Mouse (Mus musculus): ENCODE measurements around the gene Pdf. TPM values are rescaled to one million over a fixed set of nuclear protein-coding genes. Genes with fewer than 3 reads are reported as not detected.
"Not testable (repeated sequence)": the region's sequence is repeated elsewhere in the genome, so short reads cannot be mapped to it uniquely, and the experiment has no call there.

Gene Pdf
- polyA plus RNA-seq, 1 experiment from 2014 or later = 36.9 TPM

DNA sequence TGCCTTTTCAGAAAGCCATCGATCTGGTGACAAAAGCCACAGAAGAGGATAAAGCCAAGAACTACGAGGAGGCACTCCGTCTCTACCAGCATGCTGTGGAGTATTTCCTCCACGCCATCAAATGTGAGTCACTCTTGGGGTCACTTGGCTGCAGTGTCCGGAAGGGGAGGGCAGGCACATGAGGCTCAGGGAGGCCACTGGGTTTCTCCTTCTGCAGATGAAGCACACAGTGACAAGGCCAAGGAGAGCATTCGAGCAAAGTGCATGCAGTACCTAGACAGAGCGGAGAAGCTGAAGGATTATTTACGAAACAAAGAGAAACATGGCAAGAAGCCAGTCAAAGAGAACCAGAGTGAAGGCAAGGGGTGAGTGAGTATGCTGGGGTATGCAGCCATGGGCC, 11.8 kb downstream of the Pdf start:
- in situ Hi-C loops (cut with MboI; ENCODE audit: low pct_unique_long_range_greater_than_20kb) = no loop called here
- DNase-seq (ENCODE audit: low read depth, low spot score) (no peak), ATAC-seq (no peak)
- TF ChIP-seq CTCF (IDR thresholded peaks at IDR 0.05) = no peak
- ChIA-PET CTCF (interaction anchor here (0.7 to 1.6 kb wide), 2 partner anchors 9 to 73 kb away, joined by 3 to 7 read pairs; no protein-coding TSS in a partner anchor), POLR2A (interaction anchor here (2.0 kb wide), 1 partner anchor 12 kb away, joined by 4 read pairs; the partner anchor contains the start of gene Pdf)
- H3K27me3 ChIP-seq = no peaks in the 10 kb centered on the region

DNA sequence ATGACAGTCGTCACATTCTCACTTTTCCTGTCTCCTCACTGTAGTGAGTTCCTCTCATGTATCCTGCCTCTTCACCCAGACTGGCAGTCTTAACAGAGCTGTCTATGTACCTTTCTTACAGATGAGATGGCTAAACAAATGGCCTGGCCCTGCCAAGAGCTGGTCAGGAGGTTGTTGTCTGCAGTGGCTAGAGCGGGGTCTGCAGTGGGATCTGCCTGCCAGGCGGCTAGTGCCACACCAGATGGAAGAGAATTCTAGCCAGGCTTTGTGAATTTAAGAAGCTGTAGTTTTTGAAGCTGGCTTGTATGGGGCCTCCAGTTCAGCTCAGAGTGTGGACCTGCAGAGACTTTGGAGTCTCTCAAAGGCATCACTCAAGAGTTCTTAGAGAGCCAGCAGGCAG, 12.8 kb downstream of the Pdf start:
- POLR2A ChIA-PET = interaction anchor here (1.4 to 2.0 kb wide), 2 partner anchors 10 to 13 kb away, joined by 4 read pairs; partner anchors contain the start of gene Pdf
- no peak for TF ChIP-seq CTCF (IDR thresholded peaks at IDR 0.05)
- ATAC-seq = no peak
- in situ Hi-C loops (cut with MboI; ENCODE audit: low pct_unique_long_range_greater_than_20kb) = no loop called here
- no peak for DNase-seq (ENCODE audit: low read depth, low spot score)
- CTCF ChIA-PET = interaction anchor here (1.6 kb wide), 1 partner anchor 10 kb away, joined by 7 read pairs; no protein-coding TSS in a partner anchor
- H3K27me3 ChIP-seq = no peaks in the 10 kb centered on the region

DNA sequence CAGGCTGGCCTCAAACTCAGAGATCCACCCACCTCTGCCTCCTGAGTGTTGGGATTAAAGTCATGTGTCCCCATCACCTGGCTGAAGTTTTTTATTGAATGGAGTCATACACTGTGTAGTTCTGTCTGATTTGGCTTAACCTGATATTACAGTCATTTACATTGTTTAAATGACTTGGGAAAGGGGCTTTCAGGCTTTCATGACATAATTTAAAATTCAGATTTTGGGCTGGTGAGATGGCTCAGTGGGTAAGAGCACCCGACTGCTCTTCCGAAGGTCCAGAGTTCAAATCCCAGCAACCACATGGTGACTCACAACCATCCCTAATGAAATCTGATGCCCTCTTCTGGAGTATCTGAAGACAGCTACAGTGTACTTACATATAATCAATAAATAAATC, 14.8 kb downstream of the Pdf start:
- ATAC-seq; CTCF ChIA-PET; POLR2A ChIA-PET; H3K27me3 ChIP-seq; DNase-seq (ENCODE audit: low read depth, low spot score); in situ Hi-C loops (cut with MboI; ENCODE audit: low pct_unique_long_range_greater_than_20kb): not testable (repeated sequence)

DNA sequence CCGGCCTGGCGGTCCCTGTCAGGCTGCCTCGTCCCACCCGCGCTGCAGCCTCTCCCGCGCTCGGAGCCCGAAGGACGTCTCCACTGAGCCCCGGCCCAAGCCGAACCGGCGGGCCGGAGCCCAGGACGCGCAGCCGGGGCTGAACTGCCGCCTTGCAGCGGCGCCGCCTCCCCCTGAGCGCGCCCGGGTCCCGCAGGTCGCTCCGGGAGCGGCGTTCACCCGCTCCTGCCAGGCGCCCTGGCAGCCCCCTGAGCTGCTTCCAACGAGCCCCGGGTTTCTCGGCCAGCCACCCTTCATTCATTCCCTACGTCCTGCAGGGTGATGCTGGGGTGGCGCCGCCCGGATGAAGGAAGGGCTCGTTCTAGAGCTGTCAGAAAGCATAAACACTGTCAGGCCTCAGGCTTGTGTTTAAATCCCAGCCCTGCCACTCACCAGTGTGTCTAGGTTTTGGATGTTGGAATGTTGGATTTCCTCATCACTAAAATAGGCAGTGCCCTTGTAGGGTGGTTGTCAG, 16.8 kb downstream of the Pdf start:
- no peak for DNase-seq (ENCODE audit: low read depth, low spot score)
- ChIA-PET CTCF (interaction anchor here (1.1 kb wide), 1 partner anchor 314 kb away, joined by 4 read pairs; no protein-coding TSS in a partner anchor), POLR2A (no interaction called here)
- peak; percentile 44 for ATAC-seq
- no peaks in the 10 kb centered on the region for H3K27me3 ChIP-seq
- in situ Hi-C loops (cut with MboI; ENCODE audit: low pct_unique_long_range_greater_than_20kb) = no loop called here
- no peak for TF ChIP-seq CTCF (IDR thresholded peaks at IDR 0.05)

DNA sequence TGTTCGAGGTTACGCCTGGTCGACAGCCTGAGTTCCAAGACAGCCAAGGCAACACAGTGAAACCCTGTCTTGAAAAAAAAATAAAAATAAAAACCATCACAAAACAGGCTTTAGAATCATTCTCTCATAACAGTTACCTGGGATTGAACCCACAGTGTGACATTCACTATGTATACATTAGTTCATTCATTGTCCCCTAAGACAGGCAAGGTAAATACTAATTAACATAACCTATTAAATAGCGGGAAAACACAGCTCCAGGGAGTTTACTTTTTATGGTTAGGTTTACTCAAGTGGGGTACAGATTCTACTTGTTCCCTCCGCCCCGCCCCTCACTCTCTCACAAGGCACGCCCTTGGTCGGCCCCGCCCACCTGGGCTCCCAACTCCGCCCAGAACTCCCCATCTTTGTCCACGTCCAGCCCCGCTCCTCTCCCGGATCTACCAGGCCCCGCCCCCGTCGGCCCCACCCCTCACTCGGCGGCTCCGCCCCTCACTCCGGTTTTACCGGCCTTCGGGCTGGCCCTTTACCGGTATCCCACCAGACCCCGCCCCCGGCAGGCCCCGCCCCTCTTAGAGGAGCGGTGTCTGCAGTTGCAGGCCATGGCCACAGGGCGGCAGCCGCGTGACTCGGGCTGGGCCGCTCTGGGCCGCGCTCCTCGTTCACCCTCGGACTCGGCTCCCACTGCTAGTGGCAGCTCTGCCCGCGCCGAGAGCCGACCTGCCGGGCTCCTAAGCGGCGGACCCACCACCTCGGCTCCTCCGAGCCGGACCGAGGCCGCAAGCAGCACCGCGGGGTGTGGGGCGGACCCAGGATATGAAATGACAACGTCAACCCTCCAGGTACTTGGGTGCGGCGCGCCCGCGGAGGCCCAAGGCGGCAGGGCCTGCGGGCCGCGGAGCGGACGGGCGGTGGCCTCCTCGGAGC, 17.5 kb downstream of the Pdf start, which contains the start of gene Vps4a:
Vps4a (plus strand) TSS at position 573 of the 927 bp plus-strand sequence.
- ChIA-PET CTCF (interaction anchor here (1.1 kb wide), 1 partner anchor 313 kb away, joined by 4 read pairs; no protein-coding TSS in a partner anchor), POLR2A (no interaction called here)
- in situ Hi-C loops (cut with MboI; ENCODE audit: low pct_unique_long_range_greater_than_20kb) = no loop called here
- H3K27me3 ChIP-seq = no peaks in the 10 kb centered on the region
- DNase-seq (ENCODE audit: low read depth, low spot score) (peak; percentile 55), ATAC-seq (peak; percentile 89)
- peak; percentile 99 for TF ChIP-seq CTCF (IDR thresholded peaks at IDR 0.05)

DNA sequence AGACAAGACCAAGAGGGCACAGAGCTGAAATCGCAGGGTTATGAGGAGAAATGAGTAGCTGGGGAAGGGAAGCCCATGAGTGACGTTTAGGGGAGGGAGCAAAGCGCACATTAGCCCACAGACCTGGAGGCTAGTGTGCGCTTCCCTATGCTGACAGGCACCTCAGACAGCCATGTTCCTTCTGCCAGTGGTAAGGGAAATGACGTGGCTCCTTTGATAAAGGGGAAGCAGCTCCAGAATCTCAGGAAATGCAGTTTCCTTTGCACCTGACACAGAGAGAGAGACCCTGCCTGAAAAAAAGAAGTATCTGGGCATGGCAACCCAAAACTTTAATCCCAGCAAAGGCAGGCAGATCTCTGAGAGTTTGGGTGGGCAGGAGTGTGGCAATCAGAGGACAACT, 18.4 kb downstream of the Pdf start:
- DNase-seq (ENCODE audit: low read depth, low spot score) (no peak), ATAC-seq (no peak)
- no peaks in the 10 kb centered on the region for H3K27me3 ChIP-seq
- in situ Hi-C loops (cut with MboI; ENCODE audit: low pct_unique_long_range_greater_than_20kb) = no loop called here
- ChIA-PET POLR2A (no interaction called here), CTCF (no interaction called here)
- TF ChIP-seq CTCF (IDR thresholded peaks at IDR 0.05) = no peak

DNA sequence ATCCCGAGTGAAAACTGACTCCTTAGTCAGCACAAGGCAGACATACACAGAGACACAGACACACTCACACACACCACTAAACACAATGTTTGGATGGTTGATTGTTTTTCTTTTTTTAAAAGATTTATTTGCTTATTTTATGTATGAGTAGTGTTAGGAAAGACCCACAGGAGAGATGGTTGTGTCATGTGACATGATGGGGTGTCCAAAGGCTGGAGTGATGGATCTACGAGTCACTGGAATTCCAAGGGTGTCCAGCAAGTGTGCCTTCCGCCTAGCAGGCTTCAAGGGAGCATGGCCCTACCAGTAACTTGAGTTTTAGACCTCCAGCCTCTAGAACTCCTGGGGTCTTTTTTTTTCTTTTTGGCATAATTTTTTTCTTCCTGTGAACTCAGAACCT, 19.1 kb downstream of the Pdf start:
- in situ Hi-C loops (cut with MboI; ENCODE audit: low pct_unique_long_range_greater_than_20kb) = no loop called here
- DNase-seq (ENCODE audit: low read depth, low spot score) = no peak
- TF ChIP-seq CTCF (IDR thresholded peaks at IDR 0.05) = no peak
- CTCF ChIA-PET = no interaction called here
- POLR2A ChIA-PET = no interaction called here
- H3K27me3 ChIP-seq = no peaks in the 10 kb centered on the region
- ATAC-seq = no peak

DNA sequence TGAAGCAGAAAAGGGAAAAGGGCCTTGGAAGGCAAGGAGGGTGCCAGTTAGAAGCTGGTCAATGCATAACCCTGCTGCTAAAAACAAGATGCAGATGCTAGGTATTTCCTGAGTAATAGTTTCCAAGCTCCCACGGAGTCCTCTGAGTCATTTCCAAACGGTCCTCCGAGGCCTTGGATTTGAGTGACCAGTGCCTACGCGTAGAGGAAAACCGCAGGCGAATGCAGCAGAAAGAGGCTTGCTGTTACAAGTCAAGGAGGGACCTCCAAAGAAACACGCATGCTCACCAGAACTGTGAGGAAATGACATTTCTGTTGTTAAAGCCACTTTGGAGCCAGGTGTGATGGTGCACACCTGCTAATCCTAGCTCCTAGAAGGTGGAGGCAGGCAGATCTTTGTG, 24.9 kb downstream of the Pdf start:
- in situ Hi-C loops (cut with MboI; ENCODE audit: low pct_unique_long_range_greater_than_20kb) = no loop called here
- no peaks in the 10 kb centered on the region for H3K27me3 ChIP-seq
- TF ChIP-seq CTCF (IDR thresholded peaks at IDR 0.05) = no peak
- ChIA-PET POLR2A (interaction anchor here (1.2 kb wide), 1 partner anchor 26 kb away, joined by 4 read pairs; no protein-coding TSS in a partner anchor), CTCF (interaction anchor here (1.6 kb wide), 1 partner anchor 22 kb away, joined by 3 read pairs; no protein-coding TSS in a partner anchor)
- DNase-seq (ENCODE audit: low read depth, low spot score) (no peak), ATAC-seq (no peak)

DNA sequence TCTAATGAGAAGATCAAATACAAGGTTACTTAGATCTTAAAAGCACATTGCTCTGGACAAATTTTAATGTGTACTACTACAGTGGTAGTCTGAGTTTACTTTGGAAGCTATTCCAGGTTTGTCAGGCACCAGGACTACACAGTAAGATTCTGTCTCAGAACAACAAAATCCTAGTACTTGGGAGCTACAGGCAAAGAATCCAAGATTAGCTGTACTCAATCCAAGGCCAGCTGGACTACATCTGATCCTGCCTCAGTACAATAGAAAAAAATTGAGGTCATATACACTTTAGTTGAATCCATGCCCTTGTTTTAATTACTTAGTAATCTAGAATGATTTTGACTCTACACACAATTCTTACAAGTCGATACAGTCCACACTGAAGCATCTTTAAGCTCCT, 33.5 kb downstream of the Pdf start:
- in situ Hi-C loops (cut with MboI; ENCODE audit: low pct_unique_long_range_greater_than_20kb) = no loop called here
- DNase-seq (ENCODE audit: low read depth, low spot score) = no peak
- TF ChIP-seq CTCF (IDR thresholded peaks at IDR 0.05) = no peak
- POLR2A ChIA-PET = no interaction called here
- H3K27me3 ChIP-seq = no peaks in the 10 kb centered on the region
- ATAC-seq = no peak
- CTCF ChIA-PET = interaction anchor here (1.0 to 4.9 kb wide), 3 partner anchors 12 to 297 kb away, joined by 3 to 22 read pairs (median 4); no protein-coding TSS in a partner anchor

DNA sequence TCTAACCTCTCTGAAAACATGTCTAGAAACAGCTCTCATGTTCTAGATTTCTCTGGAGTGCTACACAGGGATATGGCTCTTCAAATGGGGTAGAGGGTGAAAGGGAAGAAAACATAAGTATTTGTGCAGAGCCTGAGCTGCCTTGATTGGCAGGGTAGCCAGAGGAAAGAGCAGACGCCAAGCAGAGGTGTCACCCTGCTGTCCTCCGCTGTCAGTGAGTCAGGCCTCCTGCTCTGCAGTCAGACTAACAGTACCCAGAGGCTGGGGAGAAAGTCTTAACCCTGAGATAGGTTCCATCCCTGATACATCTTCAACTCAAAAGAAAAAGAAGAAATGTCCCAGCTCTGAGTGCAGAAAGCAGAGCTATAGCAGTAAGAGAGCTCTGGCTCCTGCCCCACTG, 35.7 kb downstream of the Pdf start:
- in situ Hi-C loops (cut with MboI; ENCODE audit: low pct_unique_long_range_greater_than_20kb) = no loop called here
- POLR2A ChIA-PET = no interaction called here
- DNase-seq (ENCODE audit: low read depth, low spot score) (no peak), ATAC-seq (no peak)
- no peak for TF ChIP-seq CTCF (IDR thresholded peaks at IDR 0.05)
- H3K27me3 ChIP-seq = no peaks in the 10 kb centered on the region
- CTCF ChIA-PET = interaction anchor here (1.2 to 4.9 kb wide), 3 partner anchors 10 to 295 kb away, joined by 3 to 22 read pairs (median 3); no protein-coding TSS in a partner anchor

DNA sequence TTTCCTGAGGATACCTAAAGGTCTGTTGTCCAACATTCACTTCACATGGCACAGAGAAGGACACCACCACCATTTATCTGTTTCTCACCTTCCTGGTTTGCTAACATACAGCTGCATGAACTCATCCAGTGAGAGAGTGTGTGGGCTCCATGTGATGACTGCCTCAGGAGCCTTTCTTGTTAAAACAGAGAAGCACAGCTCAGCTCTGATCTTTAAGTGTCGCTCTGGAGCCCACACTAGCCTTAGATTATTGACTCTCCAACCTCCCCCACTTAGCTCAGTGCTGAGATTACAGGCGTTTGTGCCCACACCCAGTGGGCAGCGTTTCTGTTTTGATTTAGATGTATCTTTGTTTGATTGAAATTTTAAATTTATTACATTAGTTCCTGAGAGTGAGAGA, 40.6 kb downstream of the Pdf start:
- no peak for ATAC-seq
- no peaks in the 10 kb centered on the region for H3K27me3 ChIP-seq
- TF ChIP-seq CTCF (IDR thresholded peaks at IDR 0.05) = no peak
- in situ Hi-C loops (cut with MboI; ENCODE audit: low pct_unique_long_range_greater_than_20kb) = no loop called here
- ChIA-PET POLR2A (interaction anchor here (0.6 to 1.0 kb wide), 3 partner anchors 8 to 73 kb away, joined by 3 to 5 read pairs (median 3); no protein-coding TSS in a partner anchor), CTCF (no interaction called here)
- DNase-seq (ENCODE audit: low read depth, low spot score) = no peak

Measured in Patski (cell line).